Mouse (Mus musculus) liver, embryonic 12.5 days (tissue): ENCODE measurements around the gene Gga3. TPM values are rescaled to one million over a fixed set of nuclear protein-coding genes. Genes with fewer than 3 reads are reported as not detected.
"Not testable (repeated sequence)": the region's sequence is repeated elsewhere in the genome, so short reads cannot be mapped to it uniquely, and the experiment has no call there.

ENCODE experiments used
- ATAC-seq: fragments of 200-750 bp; cut with Nextera tagmentation; 2 replicates; pipeline ENCODE4 v1.8.0; 2017; ENCODE audit warnings: moderate number of reproducible peaks, mild to moderate bottlenecking, moderate library complexity
- H3K27ac ChIP-seq: fragments of 300-500 bp; sonication (generic); 2 replicates; pipeline ENCODE4 v1.5.1; 2016; ENCODE audit warnings: mild to moderate bottlenecking
- H3K27me3 ChIP-seq: fragments of 300-500 bp; sonication (generic); replicated peaks from 2 replicates; pipeline ENCODE4 v1.6.1; 2016; ENCODE audit warnings: mild to moderate bottlenecking, moderate library complexity
- H3K36me3 ChIP-seq: fragments of 300-500 bp; sonication (generic); 2 replicates; pipeline ENCODE4 v1.6.1; 2016; ENCODE audit warnings: mild to moderate bottlenecking, moderate library complexity
- H3K4me1 ChIP-seq: fragments of 300-500 bp; sonication (generic); 2 replicates; pipeline ENCODE4 v1.6.1; 2016
- H3K4me2 ChIP-seq: fragments of 300-500 bp; sonication (generic); 2 replicates; pipeline ENCODE4 v1.6.1; 2016; ENCODE audit warnings: mild to moderate bottlenecking, moderate library complexity
- H3K4me3 ChIP-seq: fragments of 300-500 bp; sonication (generic); 2 replicates; pipeline ENCODE4 v1.5.1; 2016; ENCODE audit warnings: mild to moderate bottlenecking, moderate library complexity
- H3K9ac ChIP-seq: fragments of 300-500 bp; sonication (generic); 2 replicates; pipeline ENCODE4 v1.6.1; 2016; ENCODE audit warnings: mild to moderate bottlenecking, moderate library complexity
- H3K9me3 ChIP-seq: fragments of 300-500 bp; sonication (generic); replicated peaks from 2 replicates; pipeline ENCODE4 v1.6.1; 2016; ENCODE audit warnings: mild to moderate bottlenecking, moderate library complexity
- WGBS: fragments of 180-500 bp; shearing (Covaris S2); methylation state at CpG from one replicate; pipeline ENCODE4 v1.1.7; 2016; ENCODE audit not compliant: insufficient replicate concordance; 5-methylcytosine and 5-hydroxymethylcytosine counted together
- polyA plus RNA-seq: library from polyadenylated mRNA; unstranded; fragments of >200 nt; fragmentation: Nextera tagmentation; extraction: Ambion mirVana; gene quantifications from 2 replicates; pipeline ENCODE4 v1.2.1, GENCODE M21; 2016

The Gga3 gene
- polyA plus RNA-seq, result 14.0 and 14.7 TPM in 2 replicates

- H3K27me3 ChIP-seq, result no peaks in the 10 kb centered on the region
- H3K9ac ChIP-seq, result peak within 1 kb of the TSS; percentile 88
- peak within 1 kb of the TSS; percentile 91 for H3K4me2 ChIP-seq
- H3K4me3 ChIP-seq, result peak within 1 kb of the TSS; percentile 95
- peaks cover 65% of the 10 kb centered on the region for H3K36me3 ChIP-seq
- WGBS, result under 1% methylated on average over 90 of the region's 93 CpGs
- H3K9me3 ChIP-seq, result no peaks in the 10 kb centered on the region
- H3K27ac ChIP-seq, result peak within 1 kb of the TSS; percentile 90
- peaks cover 61% of the 10 kb centered on the region for H3K4me1 ChIP-seq
- peak; percentile 94 for ATAC-seq
Measured at GRCm38 (mm10) chr11:115603476-115604303, at the start of gene Gga3, which contains the start of gene Mrps7. Gga3 (minus strand) TSS chr11:115604051. Mrps7 (plus strand) TSS chr11:115603925.

GRCm38 (mm10) chr11:115653194-115653593 lies 49.3 kb upstream of the Gga3 start:
- no peak overlapping the region for H3K4me3 ChIP-seq
- H3K27me3 ChIP-seq, result no peaks in the 10 kb centered on the region
- no peak for ATAC-seq
- H3K4me2 ChIP-seq, result no peak overlapping the region
- peaks cover 64% of the 10 kb centered on the region for H3K36me3 ChIP-seq
- peaks cover 9% of the 10 kb centered on the region; the same call in 1 of the 2 replicates for H3K4me1 ChIP-seq
- 72% methylated on average over 3 of the region's 3 CpGs for WGBS
- no peak overlapping the region for H3K27ac ChIP-seq
- no peak overlapping the region for H3K9ac ChIP-seq
- H3K9me3 ChIP-seq, result no peaks in the 10 kb centered on the region

- WGBS, result 78% methylated on average over 3 of the region's 3 CpGs
- ATAC-seq, result no peak
- H3K27me3 ChIP-seq, result no peaks in the 10 kb centered on the region
Measured at GRCm38 (mm10) chr11:115651680-115652079, 47.8 kb upstream of the Gga3 start.

GRCm38 (mm10) chr11:115649706-115650105 lies 45.9 kb upstream of the Gga3 start:
- no peak overlapping the region for H3K9ac ChIP-seq
- WGBS, result 84% methylated on average over 10 of the region's 10 CpGs

More at GRCm38 (mm10) chr11:115651680-115652079, 47.8 kb upstream of the Gga3 start:
- H3K36me3 ChIP-seq, result peaks cover 79% of the 10 kb centered on the region
- H3K4me2 ChIP-seq, result no peak overlapping the region
- H3K4me3 ChIP-seq, result no peak overlapping the region
- H3K27ac ChIP-seq, result no peak overlapping the region
- no peaks in the 10 kb centered on the region for H3K9me3 ChIP-seq
- H3K9ac ChIP-seq, result no peak overlapping the region
- H3K4me1 ChIP-seq, result no peaks in the 10 kb centered on the region; the same call in 1 of the 2 replicates

GRCm38 (mm10) chr11:115647459-115647858 lies 43.6 kb upstream of the Gga3 start:
- peaks cover 79% of the 10 kb centered on the region for H3K36me3 ChIP-seq
- no peak overlapping the region for H3K27ac ChIP-seq
- peaks cover 6% of the 10 kb centered on the region; the same call in 1 of the 2 replicates for H3K4me1 ChIP-seq
- H3K27me3 ChIP-seq, result no peaks in the 10 kb centered on the region
- no peak overlapping the region for H3K4me2 ChIP-seq
- H3K9ac ChIP-seq, result no peak overlapping the region
- ATAC-seq, result no peak
- WGBS, result 63% methylated on average over 6 of the region's 6 CpGs
- H3K4me3 ChIP-seq, result no peak overlapping the region
- H3K9me3 ChIP-seq, result no peaks in the 10 kb centered on the region

More at GRCm38 (mm10) chr11:115649706-115650105, 45.9 kb upstream of the Gga3 start:
- no peak overlapping the region for H3K27ac ChIP-seq
- H3K4me2 ChIP-seq, result no peak overlapping the region
- ATAC-seq, result no peak
- H3K9me3 ChIP-seq, result no peaks in the 10 kb centered on the region
- no peak overlapping the region for H3K4me3 ChIP-seq
- H3K4me1 ChIP-seq, result no peaks in the 10 kb centered on the region; the same call in 1 of the 2 replicates
- H3K36me3 ChIP-seq, result peaks cover 86% of the 10 kb centered on the region
- no peaks in the 10 kb centered on the region for H3K27me3 ChIP-seq

- 87% methylated on average over 9 of the region's 9 CpGs for WGBS
- peaks cover 15% of the 10 kb centered on the region for H3K4me1 ChIP-seq
- no peaks in the 10 kb centered on the region for H3K27me3 ChIP-seq
- H3K9ac ChIP-seq, result no peak overlapping the region
- no peak for ATAC-seq
- H3K36me3 ChIP-seq, result peaks cover 74% of the 10 kb centered on the region
- H3K4me2 ChIP-seq, result no peak overlapping the region
- H3K4me3 ChIP-seq, result no peak overlapping the region
- no peak overlapping the region for H3K27ac ChIP-seq
- H3K9me3 ChIP-seq, result no peaks in the 10 kb centered on the region
Measured at GRCm38 (mm10) chr11:115646439-115646838, 42.6 kb upstream of the Gga3 start.

GRCm38 (mm10) chr11:115645498-115645897 lies 41.6 kb upstream of the Gga3 start:
- H3K4me3 ChIP-seq, ATAC-seq, H3K4me2 ChIP-seq, H3K9me3 ChIP-seq, H3K27me3 ChIP-seq, H3K9ac ChIP-seq, H3K27ac ChIP-seq: not testable (repeated sequence)
- Histone ChIP-seq H3K36me3 (peaks cover 67% of the 10 kb centered on the region), H3K4me1 (peaks cover 23% of the 10 kb centered on the region)
- 88% methylated on average over 14 of the region's 14 CpGs for WGBS

- Histone ChIP-seq H3K4me2 (no peak overlapping the region), H3K4me3 (no peak overlapping the region), H3K27me3 (no peaks in the 10 kb centered on the region), H3K27ac (no peak overlapping the region), H3K9me3 (no peaks in the 10 kb centered on the region), H3K4me1 (peaks cover 26% of the 10 kb centered on the region), H3K36me3 (peaks cover 60% of the 10 kb centered on the region), H3K9ac (no peak overlapping the region)
- ATAC-seq, result no peak
- 83% methylated on average over 13 of the region's 13 CpGs for WGBS
Measured at GRCm38 (mm10) chr11:115644308-115644707, 40.5 kb upstream of the Gga3 start.

GRCm38 (mm10) chr11:115643265-115643664 lies 39.4 kb upstream of the Gga3 start:
- no peak overlapping the region for H3K4me2 ChIP-seq
- no peak overlapping the region for H3K9ac ChIP-seq
- peaks cover 33% of the 10 kb centered on the region for H3K4me1 ChIP-seq
- peaks cover 49% of the 10 kb centered on the region for H3K36me3 ChIP-seq
- no peak overlapping the region for H3K4me3 ChIP-seq
- H3K27me3 ChIP-seq, result no peaks in the 10 kb centered on the region
- H3K9me3 ChIP-seq, result no peaks in the 10 kb centered on the region
- no peak overlapping the region for H3K27ac ChIP-seq
- WGBS, result 45% methylated on average over 10 of the region's 10 CpGs
- ATAC-seq, result no peak

GRCm38 (mm10) chr11:115642705-115643104 lies 38.9 kb upstream of the Gga3 start:
- H3K4me2 ChIP-seq, result no peak overlapping the region
- no peak overlapping the region for H3K9ac ChIP-seq
- peaks cover 33% of the 10 kb centered on the region for H3K4me1 ChIP-seq
- H3K27me3 ChIP-seq, result no peaks in the 10 kb centered on the region
- no peaks in the 10 kb centered on the region for H3K9me3 ChIP-seq
- peaks cover 44% of the 10 kb centered on the region for H3K36me3 ChIP-seq
- H3K27ac ChIP-seq, result no peak overlapping the region
- H3K4me3 ChIP-seq, result no peak overlapping the region
- 83% methylated on average over 2 of the region's 2 CpGs for WGBS
- ATAC-seq, result no peak

GRCm38 (mm10) chr11:115641664-115642036 lies 37.8 kb upstream of the Gga3 start:
- Histone ChIP-seq H3K4me2 (no peak overlapping the region), H3K27me3 (no peaks in the 10 kb centered on the region), H3K4me1 (peaks cover 33% of the 10 kb centered on the region), H3K27ac (peak overlapping the region; percentile 22; the same call in 1 of the 2 replicates), H3K9me3 (no peaks in the 10 kb centered on the region), H3K4me3 (no peak overlapping the region), H3K36me3 (peaks cover 33% of the 10 kb centered on the region), H3K9ac (no peak overlapping the region)
- ATAC-seq, result 0 out of 2 replicates have a peak, but pooled peaks have one; percentile 17
- WGBS, result 80% methylated on average over 4 of the region's 4 CpGs

GRCm38 (mm10) chr11:115640978-115641663 lies 37.3 kb upstream of the Gga3 start:
- Histone ChIP-seq H3K4me2 (no peak overlapping the region), H3K36me3 (peaks cover 28% of the 10 kb centered on the region), H3K4me3 (no peak overlapping the region), H3K9me3 (no peaks in the 10 kb centered on the region), H3K27ac (peak overlapping the region; percentile 22; the same call in 1 of the 2 replicates), H3K4me1 (peaks cover 33% of the 10 kb centered on the region), H3K27me3 (no peaks in the 10 kb centered on the region), H3K9ac (no peak overlapping the region)
- ATAC-seq, result 0 out of 2 replicates have a peak, but pooled peaks have one; percentile 16
- WGBS, result 23% methylated on average over 14 of the region's 14 CpGs
